8 mouse cellular contexts compared by ENCODE assay signal in the genomic region with DNA sequence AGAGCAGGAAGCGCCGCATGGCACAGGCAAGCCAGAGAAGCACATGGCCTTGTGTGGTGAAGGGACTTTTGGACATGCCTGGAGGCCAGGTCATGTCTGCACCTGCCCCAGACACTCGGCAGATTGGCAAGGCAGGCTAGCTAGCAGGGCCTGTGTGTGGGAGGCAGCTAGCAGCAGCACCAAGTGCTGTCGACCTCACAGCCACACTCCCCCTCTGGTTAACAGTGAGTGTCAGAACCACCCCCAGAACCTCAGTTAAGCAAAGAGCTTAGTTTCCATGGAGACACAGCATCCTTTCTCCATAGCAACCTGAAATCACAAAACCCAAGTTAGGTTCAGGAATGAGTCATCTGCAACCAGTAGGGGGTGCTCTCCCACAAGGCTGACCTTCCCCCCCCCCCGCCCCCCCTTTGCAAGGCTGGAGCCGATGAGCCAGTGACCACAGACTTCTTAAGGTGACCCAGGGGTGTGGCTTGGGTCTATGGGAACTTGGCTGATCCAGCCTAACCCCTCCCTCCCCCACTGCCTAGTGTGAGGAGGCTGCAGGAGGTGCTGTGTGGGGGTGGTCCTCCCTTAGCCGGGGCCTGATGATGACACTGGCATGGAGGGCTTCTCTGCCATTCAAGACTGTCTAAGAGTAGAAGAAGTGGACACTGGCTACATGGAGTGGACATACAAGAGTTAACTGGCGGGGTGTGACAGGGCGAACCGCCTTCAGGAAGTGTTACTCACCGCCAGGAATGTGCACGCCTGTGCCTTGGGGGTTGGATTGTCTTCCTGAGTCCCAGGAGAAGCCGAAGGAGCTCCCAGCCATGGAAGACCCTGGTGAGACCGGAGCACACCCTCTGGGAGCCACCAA. TPM values are rescaled to one million over a fixed set of nuclear protein-coding genes. Genes with fewer than 3 reads are reported as not detected.
A peak's percentile ranks its signal among the peaks of the same experiment; 100 is the strongest.
DNase-seq lines count a peak whose midpoint lies in the region; ATAC-seq lines count a peak whose summit lies in the region.

Gene Rin1, plus strand, starts transcription at position 435 of the 859 bp plus-strand sequence.

- WGBS in intestine, embryonic 15.5 days: 18% methylated on average over 14 of the region's 14 CpGs
- 12% methylated on average over 14 of the region's 14 CpGs for WGBS in midbrain, embryonic 14.5 days

- H3K36me3 ChIP-seq in intestine, embryonic 15.5 days: peaks cover 20% of the 10 kb centered on the region; the same call in 1 of the 2 replicates
- peaks cover 42% of the 10 kb centered on the region for H3K36me3 ChIP-seq in midbrain, embryonic 14.5 days (ENCODE audit: control insufficient read depth, insufficient read depth, low read length)

- peak within 1 kb of the TSS; percentile 62 for H3K4me2 ChIP-seq in intestine, embryonic 15.5 days (replicated peaks)
- H3K4me2 ChIP-seq in midbrain, embryonic 14.5 days (ENCODE audit: low read length): no peak within 1 kb of the TSS

- ATAC-seq in intestine, embryonic 15.5 days: peak; percentile 79
- ATAC-seq in midbrain, embryonic 14.5 days (ENCODE audit: low FRiP score, low TSS enrichment): no peak

- DNase-seq in adrenal gland, adult 2 months: peak; percentile 80
- no peak for DNase-seq in adrenal gland, postnatal 4 days (ENCODE audit: low spot score in 2 of 2)
- DNase-seq in adrenal gland, postnatal 36 days: peak; percentile 69 to 71
- DNase-seq in frontal cortex, postnatal 10 days (ENCODE audit: low spot score in 2 of 2): peak; percentile 54 to 78
- DNase-seq in left cerebral cortex, postnatal 25 days (ENCODE audit: low spot score in 2 of 2): peak; percentile 79 to 96
- peak; percentile 76 for DNase-seq in midbrain, embryonic 14.5 days
- DNase-seq in yolk sac, embryonic 10.5 days (ENCODE audit: low spot score): peak; percentile 83

- peak within 1 kb of the TSS; percentile 37 for H3K4me3 ChIP-seq in intestine, embryonic 15.5 days (replicated peaks)
- H3K4me3 ChIP-seq in midbrain, embryonic 14.5 days (replicated peaks; ENCODE audit: low read depth, low read length): no peak within 1 kb of the TSS

- peak within 1 kb of the TSS; percentile 26; the same call in 1 of the 2 replicates for H3K9ac ChIP-seq in intestine, embryonic 15.5 days
- 0 out of 2 replicates have a peak within 1 kb of the TSS, but pooled peaks have one; percentile 9 for H3K9ac ChIP-seq in midbrain, embryonic 14.5 days (replicated peaks; ENCODE audit: low read length)

- intact Hi-C loops in left cerebral cortex, postnatal 25 days (cut with DNase I): loop anchor here (2.0 kb wide), 1 partner anchor 101 kb away; no protein-coding TSS in a partner anchor

- peaks cover 19% of the 10 kb centered on the region; the same call in 1 of the 2 replicates for H3K27me3 ChIP-seq in intestine, embryonic 15.5 days (replicated peaks)
- peaks cover 37% of the 10 kb centered on the region for H3K27me3 ChIP-seq in midbrain, embryonic 14.5 days (ENCODE audit: control insufficient read depth, insufficient read depth, low read length)

- H3K27ac ChIP-seq in intestine, embryonic 15.5 days: peak within 1 kb of the TSS; percentile 49
- no peak within 1 kb of the TSS for H3K27ac ChIP-seq in midbrain, embryonic 14.5 days (replicated peaks; ENCODE audit: low read depth, low read length)

- peaks cover 13% of the 10 kb centered on the region for H3K4me1 ChIP-seq in intestine, embryonic 15.5 days (replicated peaks)
- 0 out of 2 replicates have a peak, but pooled peaks cover 4% of the 10 kb centered on the region for H3K4me1 ChIP-seq in midbrain, embryonic 14.5 days (ENCODE audit: control insufficient read depth, insufficient read depth, low read length)

- H3K9me3 ChIP-seq in intestine, embryonic 15.5 days: no peaks in the 10 kb centered on the region
- H3K9me3 ChIP-seq in midbrain, embryonic 14.5 days (ENCODE audit: control insufficient read depth, low read length): no peaks in the 10 kb centered on the region

RNA-seq across cellular contexts. Expression of gene Rin1, which starts in this region (rescaled TPM):
- total RNA-seq in adrenal gland, adult 2 months (2021): 1 to 10 TPM; 3.1 to 9.6 TPM
- polyA plus RNA-seq in adrenal gland, adult 2 months (2012; rRNA removed): 8.8 and 11.6 TPM in 2 replicates
- 1 to 10 TPM; 5.1 TPM for total RNA-seq in adrenal gland, postnatal 4 days (2021)
- total RNA-seq in adrenal gland, postnatal 36 days (2021): 1 to 10 TPM; 3.5 to 3.6 TPM
- polyA plus RNA-seq in intestine, embryonic 15.5 days (2015; fragmentation: Nextera tagmentation; extraction: Ambion mirVana): 2.7 and 3.9 TPM in 2 replicates
- total RNA-seq in left cerebral cortex, postnatal 25 days (2021): 10 to 100 TPM; 92.7 to 93.9 TPM
- polyA plus RNA-seq in midbrain, embryonic 14.5 days (2014; fragmentation: Nextera tagmentation; extraction: Ambion mirVana): 0.58 and 1.6 TPM in 2 replicates

Comparison
In these comparisons a context has a peak if more than half of its experiments do, and no peak if none do; other contexts are left out.
1. RNA of gene Rin1 (total RNA-seq): 92.7 to 93.9 TPM in left cerebral cortex, postnatal 25 days; 3.1 to 9.6 TPM in adrenal gland, adult 2 months, 5.1 TPM in adrenal gland, postnatal 4 days and 3.5 to 3.6 TPM in adrenal gland, postnatal 36 days; every median in the first group is over 4 times any median in the second.
2. DNase-seq: peak in adrenal gland, adult 2 months (single experiment), adrenal gland, postnatal 36 days (2 of 2), frontal cortex, postnatal 10 days (2 of 2), left cerebral cortex, postnatal 25 days (2 of 2), midbrain, embryonic 14.5 days (single experiment) and yolk sac, embryonic 10.5 days (single experiment); none in adrenal gland, postnatal 4 days (0 of 2).